ENCODE assay signal across 8 mouse cellular contexts in genomic region chr14:99046782-99047181, GRCm38 (mm10). TPM values are rescaled to one million over a fixed set of nuclear protein-coding genes. Genes with fewer than 3 reads are reported as not detected.
DNase-seq lines count a peak whose midpoint lies in the region; ATAC-seq and TF ChIP-seq lines count a peak whose summit lies in the region.

No protein-coding gene starts in this region.

- peaks cover 15% of the 10 kb centered on the region for H3K4me1 ChIP-seq in hindbrain, postnatal 0 days (ENCODE audit: insufficient read depth, low read length)
- H3K4me1 ChIP-seq in midbrain, embryonic 11.5 days (ENCODE audit: control insufficient read depth, insufficient read depth, low read length): peaks cover 20% of the 10 kb centered on the region

- no peaks in the 10 kb centered on the region for H3K36me3 ChIP-seq in hindbrain, postnatal 0 days (ENCODE audit: insufficient read depth, low read length)
- H3K36me3 ChIP-seq in midbrain, embryonic 11.5 days (ENCODE audit: control insufficient read depth, insufficient read depth, low read length): 0 out of 2 replicates have a peak, but pooled peaks cover 2% of the 10 kb centered on the region

- no peak for DNase-seq in cerebellum, adult 9-11 months
- peak; percentile 11 for DNase-seq in urinary bladder, postnatal 14 days (ENCODE audit: low spot score)
- no peak for DNase-seq in urinary bladder, postnatal 25 days (ENCODE audit: low spot score)
- no peak for DNase-seq in hindbrain, postnatal 0 days (ENCODE audit: low spot score)
- no peak for DNase-seq in midbrain, embryonic 11.5 days (ENCODE audit: low spot score, missing footprints)
- no peak for DNase-seq in adrenal gland, adult 2 months
- no peak for DNase-seq in gastrocnemius, postnatal 36 days

- peak; percentile 6; the same call in 1 of the 2 replicates for ATAC-seq in cerebellum, adult (ENCODE audit: insufficient number of reproducible peaks, low FRiP score, low TSS enrichment)
- peak; percentile 11; the same call in 1 of the 2 replicates for ATAC-seq in hindbrain, postnatal 0 days
- ATAC-seq in midbrain, embryonic 11.5 days (ENCODE audit: low FRiP score): peak; percentile 28; the same call in 1 of the 2 replicates

- H3K27me3 ChIP-seq in hindbrain, postnatal 0 days (ENCODE audit: insufficient read depth, low read length): no peaks in the 10 kb centered on the region
- H3K27me3 ChIP-seq in midbrain, embryonic 11.5 days (ENCODE audit: control insufficient read depth, insufficient read depth, low read length): no peaks in the 10 kb centered on the region

- no peak overlapping the region for H3K27ac ChIP-seq in hindbrain, postnatal 0 days
- H3K27ac ChIP-seq in midbrain, embryonic 11.5 days (ENCODE audit: low read depth, low read length): peak overlapping the region; percentile 4; the same call in 1 of the 2 replicates

- H3K4me2 ChIP-seq in hindbrain, postnatal 0 days (ENCODE audit: low read depth, low read length): peak overlapping the region; percentile 81
- peak overlapping the region; percentile 63 for H3K4me2 ChIP-seq in midbrain, embryonic 11.5 days

- intact Hi-C loops in gastrocnemius, postnatal 36 days (cut with DNase I): loop anchor here (5.0 kb wide), 1 partner anchor 56 kb away; no protein-coding TSS in a partner anchor

- peak overlapping the region; percentile 77 for H3K4me3 ChIP-seq in hindbrain, postnatal 0 days (ENCODE audit: low read length)
- peak overlapping the region; percentile 95 for H3K4me3 ChIP-seq in midbrain, embryonic 11.5 days (ENCODE audit: low read depth, low read length)

- peak overlapping the region; percentile 91 for H3K9ac ChIP-seq in hindbrain, postnatal 0 days (replicated peaks; ENCODE audit: low read length)
- peak overlapping the region; percentile 43 for H3K9ac ChIP-seq in midbrain, embryonic 11.5 days (ENCODE audit: low read length)

- WGBS in hindbrain, postnatal 0 days: 2% methylated on average over 15 of the region's 15 CpGs
- WGBS in midbrain, embryonic 11.5 days: 1% methylated on average over 15 of the region's 15 CpGs

- TF ChIP-seq CTCF in hindbrain, postnatal 0 days (IDR thresholded peaks at IDR 0.05; ENCODE audit: low read depth): no peak

- H3K9me3 ChIP-seq in hindbrain, postnatal 0 days (ENCODE audit: low read length): no peaks in the 10 kb centered on the region
- H3K9me3 ChIP-seq in midbrain, embryonic 11.5 days (ENCODE audit: control insufficient read depth, low read length): no peaks in the 10 kb centered on the region

RNA-seq across cellular contexts. Expression of gene Bora, which starts 0.8 kb away (rescaled TPM):
- total RNA-seq in hindbrain, postnatal 0 days (2014; rRNA removed): 7.6 and 8.2 TPM in 2 replicates
- polyA plus RNA-seq in hindbrain, postnatal 0 days (2015; fragmentation: Nextera tagmentation; extraction: Ambion mirVana): 13.3 and 15.8 TPM in 2 replicates
- 64.0 and 66.1 TPM in 2 replicates for polyA plus RNA-seq in midbrain, embryonic 11.5 days (2014; fragmentation: Nextera tagmentation; extraction: Ambion mirVana)
- 1 to 10 TPM; 1.8 to 2.4 TPM for total RNA-seq in adrenal gland, adult 2 months (2021)
- 0.70 and 0.75 TPM in 2 replicates for polyA plus RNA-seq in adrenal gland, adult 2 months (2012; rRNA removed)
- under 1 TPM; 0.71 to 0.94 TPM for total RNA-seq in gastrocnemius, postnatal 36 days (2021)

RNA-seq across cellular contexts. Expression of gene Mzt1, which starts 0.8 kb away (rescaled TPM):
- 73.7 and 74.1 TPM in 2 replicates for total RNA-seq in hindbrain, postnatal 0 days (2014; rRNA removed)
- 117 and 124 TPM in 2 replicates for polyA plus RNA-seq in hindbrain, postnatal 0 days (2015; fragmentation: Nextera tagmentation; extraction: Ambion mirVana)
- 111 and 133 TPM in 2 replicates for polyA plus RNA-seq in midbrain, embryonic 11.5 days (2014; fragmentation: Nextera tagmentation; extraction: Ambion mirVana)
- 10 to 100 TPM; 23.5 to 30.3 TPM for total RNA-seq in adrenal gland, adult 2 months (2021)
- 3.4 and 5.1 TPM in 2 replicates for polyA plus RNA-seq in adrenal gland, adult 2 months (2012; rRNA removed)
- total RNA-seq in gastrocnemius, postnatal 36 days (2021): 10 to 100 TPM; 26.9 to 30.5 TPM

RNA-seq across cellular contexts. Expression of gene Pibf1, which starts 52.4 kb away (rescaled TPM):
- total RNA-seq in hindbrain, postnatal 0 days (2014; rRNA removed): 10.1 and 17.0 TPM in 2 replicates
- 13.4 and 15.0 TPM in 2 replicates for polyA plus RNA-seq in hindbrain, postnatal 0 days (2015; fragmentation: Nextera tagmentation; extraction: Ambion mirVana)
- polyA plus RNA-seq in midbrain, embryonic 11.5 days (2014; fragmentation: Nextera tagmentation; extraction: Ambion mirVana): 22.8 and 27.1 TPM in 2 replicates
- 1 to 10 TPM; 8.5 to 8.9 TPM for total RNA-seq in adrenal gland, adult 2 months (2021)
- 0.85 and 1.4 TPM in 2 replicates for polyA plus RNA-seq in adrenal gland, adult 2 months (2012; rRNA removed)
- 1 to 10 TPM; 4.9 to 7.5 TPM for total RNA-seq in gastrocnemius, postnatal 36 days (2021)

RNA-seq across cellular contexts. Expression of gene Rpl36a-ps1, which starts 52.7 kb away (rescaled TPM):
- not detected in 2 replicates for total RNA-seq in hindbrain, postnatal 0 days (2014; rRNA removed)
- not detected in 2 replicates for polyA plus RNA-seq in hindbrain, postnatal 0 days (2015; fragmentation: Nextera tagmentation; extraction: Ambion mirVana)
- 0.76 and 2.0 TPM in 2 replicates for polyA plus RNA-seq in midbrain, embryonic 11.5 days (2014; fragmentation: Nextera tagmentation; extraction: Ambion mirVana)
- 1 to 10 TPM; 4.8 to 6.2 TPM for total RNA-seq in adrenal gland, adult 2 months (2021)
- not detected in 2 replicates for polyA plus RNA-seq in adrenal gland, adult 2 months (2012; rRNA removed)
- 1 to 10 TPM in 1 of 2 experiments, not detected in 1; 1.3 TPM for total RNA-seq in gastrocnemius, postnatal 36 days (2021)

RNA-seq across cellular contexts. Expression of gene Dis3, which starts 52.8 kb away (rescaled TPM):
- 13.5 and 16.3 TPM in 2 replicates for total RNA-seq in hindbrain, postnatal 0 days (2014; rRNA removed)
- 25.7 and 26.1 TPM in 2 replicates for polyA plus RNA-seq in hindbrain, postnatal 0 days (2015; fragmentation: Nextera tagmentation; extraction: Ambion mirVana)
- polyA plus RNA-seq in midbrain, embryonic 11.5 days (2014; fragmentation: Nextera tagmentation; extraction: Ambion mirVana): 44.9 and 46.0 TPM in 2 replicates
- 10 to 100 TPM; 23.4 to 26.3 TPM for total RNA-seq in adrenal gland, adult 2 months (2021)
- polyA plus RNA-seq in adrenal gland, adult 2 months (2012; rRNA removed): 4.1 and 5.4 TPM in 2 replicates
- 10 to 100 TPM in 1 of 2 experiments, 1 to 10 TPM in 1; 8.1 to 12.0 TPM for total RNA-seq in gastrocnemius, postnatal 36 days (2021)
